Mouse (Mus musculus) right cerebral cortex, postnatal 10 days (tissue): ENCODE data around the gene Ptcd3.
"Not testable (repeated sequence)": the region's sequence is repeated elsewhere in the genome, so short reads cannot be mapped to it uniquely, and the experiment has no call there.

Experiments
- DNase-seq, 2 experiments: peaks; one replicate each; pipeline ENCODE4 v3.0.0; 2021; ENCODE audit warnings: low spot score in 2 of 2

The Ptcd3 gene

DNA sequence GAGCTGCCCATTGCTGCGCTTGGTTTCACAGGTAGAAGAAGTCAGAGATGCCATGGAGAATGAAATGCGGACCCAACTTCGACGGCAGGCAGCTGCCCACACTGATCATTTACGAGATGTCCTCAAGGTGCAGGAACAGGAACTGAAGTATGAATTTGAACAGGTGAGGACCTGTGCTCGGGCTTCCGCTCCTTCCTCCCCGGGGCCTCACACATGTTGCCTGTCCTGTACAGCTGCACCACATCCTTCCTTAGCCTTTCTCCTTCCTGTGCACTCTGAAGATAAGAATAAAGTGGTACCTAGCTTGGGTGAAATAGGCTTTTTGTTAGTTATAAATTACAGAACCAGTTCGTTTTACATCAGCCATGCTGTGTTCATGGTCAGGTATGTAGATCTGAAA is 37.2 kb downstream of the Ptcd3 start:
- DNase-seq, result no peak

DNA sequence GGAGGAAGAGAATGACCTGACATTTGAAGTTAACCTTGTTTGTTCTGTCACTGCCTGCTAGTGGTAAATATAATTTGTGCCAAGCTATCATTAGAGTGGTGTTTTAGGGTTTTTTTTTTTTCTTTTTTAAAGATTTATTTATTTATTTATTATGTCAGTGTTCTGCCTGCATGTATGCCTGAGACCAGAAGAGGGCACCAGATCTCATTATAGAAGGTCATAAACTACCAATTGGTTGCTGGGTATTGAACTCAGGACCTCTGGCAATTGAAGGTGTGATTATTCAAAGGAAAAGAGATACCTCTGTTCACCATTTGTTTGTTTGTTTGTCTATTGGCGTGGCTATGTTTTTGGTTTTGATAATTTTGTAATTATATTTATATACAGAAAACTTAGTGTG is 39.7 kb downstream of the Ptcd3 start:
- no peak for DNase-seq

DNA sequence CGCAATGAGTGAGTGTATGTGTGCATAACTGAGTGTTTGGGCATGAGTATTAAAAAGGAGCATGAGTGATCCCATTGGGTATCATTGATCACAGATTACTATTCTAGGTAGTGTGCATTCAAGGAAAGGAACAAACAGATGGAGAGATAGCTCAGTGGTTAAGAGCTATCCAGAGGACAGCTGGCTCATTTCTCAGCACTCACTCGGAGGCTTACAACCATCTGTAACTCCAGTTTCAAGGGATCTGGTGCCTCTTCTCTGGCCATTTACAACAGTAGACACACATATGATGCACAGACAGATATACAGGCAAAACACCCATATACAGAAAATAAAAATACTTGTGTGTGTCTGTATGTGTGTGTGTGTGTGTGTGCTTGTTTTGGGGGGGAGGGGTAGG is 40.8 kb downstream of the Ptcd3 start:
- no peak for DNase-seq

DNA sequence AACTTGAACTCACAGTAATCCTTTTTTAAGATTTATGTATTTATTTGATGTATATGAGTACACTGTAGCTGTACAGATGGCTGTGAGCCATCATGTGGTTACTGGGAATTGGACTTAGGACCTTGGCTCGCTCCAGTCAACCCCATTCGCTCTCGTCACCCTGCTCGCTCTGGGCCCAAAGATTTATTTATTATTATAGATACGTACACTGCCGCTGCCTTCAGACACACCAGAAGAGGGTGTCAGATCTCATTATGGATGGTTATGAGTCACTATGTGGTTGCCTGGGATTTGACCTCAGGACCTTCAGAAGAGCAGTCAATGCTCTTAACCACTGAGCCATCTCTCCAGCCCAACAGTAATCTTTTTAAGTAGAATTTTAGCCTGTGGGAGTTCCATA is 61.6 kb downstream of the Ptcd3 start:
- not testable (repeated sequence) for DNase-seq

DNA sequence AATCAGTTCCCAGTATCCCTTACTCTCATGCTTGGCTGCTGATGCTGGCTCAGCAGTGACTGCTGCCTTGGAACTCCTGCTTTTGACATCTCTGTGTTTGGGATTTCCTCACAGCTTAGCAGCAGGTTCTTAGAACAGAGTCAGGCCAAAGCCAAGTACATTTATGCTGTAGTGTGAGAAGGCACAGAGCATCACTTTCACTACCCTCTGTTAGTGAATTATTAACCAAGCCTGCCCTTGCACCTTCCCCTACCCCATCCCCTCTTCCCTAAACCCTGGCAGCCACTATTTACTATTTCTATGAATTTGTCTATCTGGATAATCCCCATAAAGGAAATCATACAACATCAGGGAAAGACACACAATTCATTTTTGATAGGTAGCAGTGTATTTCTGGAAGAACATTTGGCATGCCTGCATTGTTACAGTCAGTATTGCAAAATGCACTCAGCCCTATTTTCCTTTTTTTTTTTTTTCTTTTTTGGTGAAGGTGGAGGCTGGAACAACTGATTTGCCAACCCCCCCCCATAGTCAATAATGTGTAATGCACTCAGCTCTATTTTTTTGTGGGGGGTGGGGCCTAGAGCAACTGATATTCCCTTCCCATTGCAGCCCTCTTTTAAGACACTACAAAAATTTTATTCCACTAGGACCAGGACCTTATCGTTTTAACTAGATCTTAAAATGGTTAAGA is 67.8 kb downstream of the Ptcd3 start:
- DNase-seq, result no peak

DNA sequence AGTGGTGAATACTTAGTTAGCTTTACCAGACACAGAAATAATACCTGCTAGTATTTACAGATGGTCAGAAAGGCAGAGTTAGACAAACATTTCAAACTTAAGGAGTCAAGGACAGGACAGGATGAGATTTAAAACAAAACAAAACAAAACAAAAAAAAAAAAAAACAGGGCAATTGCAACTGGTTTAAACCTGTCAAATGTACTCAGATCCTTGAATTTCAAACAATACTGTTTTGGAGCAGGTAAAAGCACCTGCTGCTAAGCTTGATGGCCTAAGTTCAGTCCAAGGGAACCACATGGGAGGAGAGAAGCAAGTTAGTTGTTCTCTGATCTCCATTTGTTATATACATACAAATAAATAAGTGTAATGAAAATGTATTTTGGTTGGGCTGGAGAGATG is 68.7 kb downstream of the Ptcd3 start:
- DNase-seq, result no peak

DNA sequence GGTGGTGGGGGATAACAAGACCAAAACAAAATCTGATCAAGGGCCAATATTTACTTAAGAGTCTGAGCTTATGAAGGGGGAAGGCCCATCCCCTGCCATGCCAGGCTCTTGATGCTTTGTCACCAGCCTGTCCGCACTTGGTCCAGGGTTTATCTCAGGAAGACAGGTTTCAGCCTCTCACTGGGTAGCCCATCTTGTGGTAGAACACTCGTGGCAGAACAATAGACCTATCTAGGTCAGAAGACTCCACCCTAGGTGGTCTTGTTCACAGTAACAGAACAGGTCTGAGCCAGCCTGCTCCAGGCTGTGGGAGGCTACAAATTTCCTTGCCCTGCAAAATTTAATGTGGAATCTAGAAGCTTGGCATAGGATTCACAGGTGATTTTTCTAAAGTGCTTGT is 71.7 kb downstream of the Ptcd3 start:
- no peak for DNase-seq

DNA sequence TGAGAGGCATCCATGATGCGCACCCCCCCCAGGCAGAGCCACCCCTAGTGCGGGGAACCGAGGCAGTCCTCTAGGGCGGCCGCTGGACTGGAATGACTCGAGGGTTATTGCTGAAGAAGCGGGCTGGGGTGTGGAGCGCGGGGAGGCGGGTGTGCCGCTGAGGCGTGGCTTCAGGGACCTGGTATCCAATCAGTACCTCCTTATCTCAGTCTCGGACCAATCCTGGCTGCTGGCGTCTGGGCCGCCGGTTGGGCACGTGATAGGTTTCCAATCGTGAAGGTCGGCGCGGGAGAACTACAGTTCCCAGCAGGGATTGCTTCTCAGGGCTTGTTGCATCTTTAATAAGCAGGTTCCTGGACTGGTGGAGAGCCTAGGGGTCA is 77.0 kb downstream of the Ptcd3 start:
- DNase-seq, result peak; percentile 98 to 99

DNA sequence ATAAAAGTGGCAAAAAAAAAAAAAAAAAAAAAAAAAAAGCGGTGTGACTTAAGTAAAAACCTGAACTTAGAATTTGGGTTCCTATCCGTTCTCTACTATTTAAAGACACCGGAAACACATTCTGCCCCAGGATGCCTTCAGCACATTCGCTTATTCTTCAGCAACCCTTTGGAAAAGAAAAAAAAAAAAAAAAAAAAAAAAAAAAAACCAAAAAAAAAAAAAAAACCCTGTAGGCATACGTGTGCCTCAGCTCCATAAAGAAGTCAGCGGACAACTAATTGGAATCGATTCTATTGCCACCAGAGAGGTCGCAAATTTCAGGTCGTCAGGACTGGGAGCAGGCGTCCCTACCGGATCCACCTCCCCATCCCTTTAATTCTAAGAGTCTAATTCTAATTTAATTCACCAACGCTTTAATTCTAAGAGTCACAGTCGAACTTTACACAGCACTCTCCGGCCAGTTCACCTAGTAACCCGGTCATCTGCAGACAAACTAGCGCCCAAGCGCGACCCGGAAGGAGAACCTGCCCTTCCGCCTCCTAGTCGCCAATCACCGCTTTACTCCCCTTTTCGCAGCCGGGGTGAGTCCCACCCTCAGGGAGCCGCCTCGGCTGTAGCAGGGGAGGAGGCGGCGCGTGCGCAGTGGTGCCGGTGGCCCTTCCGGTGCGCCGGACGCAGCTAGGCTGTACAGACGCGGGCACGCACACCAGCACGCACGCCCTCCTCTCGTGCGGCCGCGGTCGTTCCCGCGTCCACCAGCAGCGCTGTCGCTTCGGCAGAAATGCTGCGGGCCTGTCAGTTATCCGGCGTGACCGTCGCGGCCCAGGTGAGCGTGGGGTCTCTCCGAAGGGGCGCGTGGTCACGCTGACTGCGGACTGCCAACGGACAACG is 77.6 kb downstream of the Ptcd3 start, which contains the start of gene Immt:
TSS of gene Immt (plus strand) at position 642 of the 891 bp plus-strand sequence.
- peak; percentile 98 for DNase-seq
